Mouse (Mus musculus) lung, postnatal 0 days (tissue): ENCODE measurements at regions not wholly inside any gene's neighbourhood (a gene's known extent, or its start where the extent isn't known, plus 50 kb on each side); places are given as distances from the start of the nearest gene placed in this dataset.
"Not testable (repeated sequence)": the region's sequence is repeated elsewhere in the genome, so short reads cannot be mapped to it uniquely, and the experiment has no call there.

Source experiments
- CTCF ChIP-seq: IDR thresholded peaks from 2 replicates; pipeline ENCODE4 v1.5.1; 2016; ENCODE audit warnings: antibody characterized with exemption, mild to moderate bottlenecking
- EP300 ChIP-seq: IDR thresholded peaks from 2 replicates; pipeline ENCODE4 v1.6.1; 2016; ENCODE audit warnings: antibody characterized with exemption, mild to moderate bottlenecking, control low read depth

DNA sequence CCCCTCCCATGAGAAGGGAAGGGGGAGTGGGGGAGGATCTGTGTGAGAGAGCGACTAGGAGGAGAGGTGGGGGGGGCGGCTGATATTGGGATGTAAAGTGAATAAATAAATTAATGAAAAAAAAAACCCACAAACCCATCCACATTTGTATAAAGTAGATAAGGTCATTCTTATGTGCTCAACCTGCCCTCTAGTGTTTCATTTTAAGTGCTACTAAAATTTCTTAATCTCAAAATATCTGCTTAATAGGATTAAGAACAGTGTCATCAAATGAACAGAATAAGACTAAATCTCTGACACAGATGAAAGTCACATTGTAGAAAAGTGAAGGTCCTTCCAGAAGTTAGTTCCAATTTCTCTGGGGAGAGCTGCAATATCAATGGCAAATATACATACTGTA, 119.5 kb upstream of the Ube2e2 start:
- not testable (repeated sequence) for TF ChIP-seq CTCF, EP300
